Mouse (Mus musculus) telencephalon, adult 2 months (tissue): ENCODE measurements around the gene Duoxa2.

Experiments
- DNase-seq: peaks from one replicate; pipeline ENCODE4 v3.0.0-alpha.2; 2011; ENCODE audit warnings: low read depth, low spot score

The Duoxa2 gene

DNA sequence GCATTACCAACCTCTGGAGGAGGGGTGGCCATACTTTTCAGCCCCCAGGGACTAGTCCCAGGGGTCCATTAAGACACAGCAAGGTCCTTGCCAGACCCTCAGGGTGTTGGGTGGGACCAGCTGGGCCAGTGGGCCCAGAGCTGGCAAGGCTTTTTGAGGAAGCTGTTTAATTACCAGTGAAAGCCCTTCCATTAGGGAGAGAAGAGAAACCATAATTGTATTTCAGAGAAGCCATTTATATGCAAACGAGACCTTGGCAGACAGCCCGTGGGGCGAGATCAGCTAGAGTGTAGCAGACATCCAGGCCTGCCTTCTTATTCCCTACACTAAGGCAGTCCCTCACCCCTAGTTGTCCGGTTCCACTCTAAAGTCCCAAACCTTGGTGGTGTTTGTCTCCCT, 53.2 kb downstream of the Duoxa2 start:
- no peak for DNase-seq
